Mouse (Mus musculus): Measurements from ENCODE around the gene Fbf1. TPM values are rescaled to one million over a fixed set of nuclear protein-coding genes. Genes with fewer than 3 reads are reported as not detected.

Fbf1 gene
- 22.1 and 23.9 TPM in 2 replicates for polyA plus RNA-seq (2012; rRNA removed; ENCODE audit: low replicate concordance)

GRCm38 (mm10) chr11:116167884-116168439, at the start of gene Fbf1:
Gene Fbf1 (minus strand): TSS chr11:116168166.

GRCm38 (mm10) chr11:116198639-116199531, 30.9 kb upstream of the Fbf1 start, which contains the start of the genes Ten1 and Acox1:
Gene Ten1 (plus strand): TSS chr11:116198855.
Gene Acox1 (minus strand): TSS chr11:116199045.

GRCm38 (mm10) chr11:116138468-116139138, 29.4 kb downstream of the Fbf1 start, which contains the start of gene Mrpl38:
Gene Mrpl38 (minus strand): TSS chr11:116138868.

GRCm38 (mm10) chr11:116130488-116131205, 37.3 kb downstream of the Fbf1 start, which contains the start of gene Trim65:
Gene Trim65 (minus strand): TSS chr11:116131128.

GRCm38 (mm10) chr11:116127156-116127980, 40.6 kb downstream of the Fbf1 start, which contains the start of gene Trim47:
Gene Trim47 (minus strand): TSS chr11:116127210.

Other genes with a start within 250 kb of the Fbf1 start
- gene Sap30bp, start 234.9 kb downstream of the Fbf1 start, polyA plus RNA-seq (2012; rRNA removed; ENCODE audit: low replicate concordance) = 24.7 and 26.8 TPM in 2 replicates
- 23.9 TPM in 2 replicates for gene Recql5, start 234.7 kb downstream of the Fbf1 start, polyA plus RNA-seq (2012; rRNA removed; ENCODE audit: low replicate concordance)
- 16.0 and 21.4 TPM in 2 replicates for gene Itgb4, start 193.5 kb downstream of the Fbf1 start, polyA plus RNA-seq (2012; rRNA removed; ENCODE audit: low replicate concordance)
- 28.6 and 54.6 TPM in 2 replicates for gene Galk1, start 155.4 kb downstream of the Fbf1 start, polyA plus RNA-seq (2012; rRNA removed; ENCODE audit: low replicate concordance)
- gene H3f3b, start 140.2 kb downstream of the Fbf1 start, polyA plus RNA-seq (2012; rRNA removed; ENCODE audit: low replicate concordance) = 102 and 188 TPM in 2 replicates
- 37.4 and 48.0 TPM in 2 replicates for gene Unk, start 137.8 kb downstream of the Fbf1 start, polyA plus RNA-seq (2012; rRNA removed; ENCODE audit: low replicate concordance)
- gene Unc13d, start 90.2 kb downstream of the Fbf1 start, polyA plus RNA-seq (2012; rRNA removed; ENCODE audit: low replicate concordance) = 14.4 and 37.9 TPM in 2 replicates
- gene Wbp2, start 81.2 kb downstream of the Fbf1 start, polyA plus RNA-seq (2012; rRNA removed; ENCODE audit: low replicate concordance) = 291 and 325 TPM in 2 replicates
- 42.5 and 95.6 TPM in 2 replicates for gene Trim47, start 41.0 kb downstream of the Fbf1 start, polyA plus RNA-seq (2012; rRNA removed; ENCODE audit: low replicate concordance)
- gene Trim65, start 37.0 kb downstream of the Fbf1 start, polyA plus RNA-seq (2012; rRNA removed; ENCODE audit: low replicate concordance) = 20.6 and 27.9 TPM in 2 replicates
- 44.1 and 64.5 TPM in 2 replicates for gene Mrpl38, start 29.3 kb downstream of the Fbf1 start, polyA plus RNA-seq (2012; rRNA removed; ENCODE audit: low replicate concordance)
- 22.2 and 23.8 TPM in 2 replicates for gene Ten1, start 30.7 kb upstream of the Fbf1 start, polyA plus RNA-seq (2012; rRNA removed; ENCODE audit: low replicate concordance)
- gene Acox1, start 30.9 kb upstream of the Fbf1 start, polyA plus RNA-seq (2012; rRNA removed; ENCODE audit: low replicate concordance) = 109 and 191 TPM in 2 replicates
- 2.1 and 2.3 TPM in 2 replicates for gene Evpl, start 69.9 kb upstream of the Fbf1 start, polyA plus RNA-seq (2012; rRNA removed; ENCODE audit: low replicate concordance)
- 30.3 and 47.4 TPM in 2 replicates for gene Srp68, start 106.1 kb upstream of the Fbf1 start, polyA plus RNA-seq (2012; rRNA removed; ENCODE audit: low replicate concordance)
- 0.06 and 0.19 TPM in 2 replicates for gene Galr2, start 112.8 kb upstream of the Fbf1 start, polyA plus RNA-seq (2012; rRNA removed; ENCODE audit: low replicate concordance)
- 27.4 and 47.5 TPM in 2 replicates for gene Exoc7, start 139.1 kb upstream of the Fbf1 start, polyA plus RNA-seq (2012; rRNA removed; ENCODE audit: low replicate concordance)
- 1.7 and 4.5 TPM in 2 replicates for gene Foxj1, start 167.2 kb upstream of the Fbf1 start, polyA plus RNA-seq (2012; rRNA removed; ENCODE audit: low replicate concordance)
- 7.3 TPM in 2 replicates for gene Rnf157, start 244.9 kb upstream of the Fbf1 start, polyA plus RNA-seq (2012; rRNA removed; ENCODE audit: low replicate concordance)